Mouse (Mus musculus): Measurements from ENCODE around the gene Aplp1.

- TF ChIP-seq MAX (IDR thresholded peaks at IDR 0.05) (no peak), CTCF (IDR thresholded peaks at IDR 0.05; ENCODE audit: control insufficient read depth, insufficient read depth, insufficient read length) (peak; percentile 1)
These were observed 13.5 kb downstream of the Aplp1 start for GRCm38 (mm10) chr7:30431793-30432192.

Measured in C2C12 (cell line).